Mouse (Mus musculus): ENCODE data around the gene Tmem209. TPM values are rescaled to one million over a fixed set of nuclear protein-coding genes. Genes with fewer than 3 reads are reported as not detected.

The Tmem209 gene
- polyA plus RNA-seq, 1 experiment: 47.0 TPM

DNA sequence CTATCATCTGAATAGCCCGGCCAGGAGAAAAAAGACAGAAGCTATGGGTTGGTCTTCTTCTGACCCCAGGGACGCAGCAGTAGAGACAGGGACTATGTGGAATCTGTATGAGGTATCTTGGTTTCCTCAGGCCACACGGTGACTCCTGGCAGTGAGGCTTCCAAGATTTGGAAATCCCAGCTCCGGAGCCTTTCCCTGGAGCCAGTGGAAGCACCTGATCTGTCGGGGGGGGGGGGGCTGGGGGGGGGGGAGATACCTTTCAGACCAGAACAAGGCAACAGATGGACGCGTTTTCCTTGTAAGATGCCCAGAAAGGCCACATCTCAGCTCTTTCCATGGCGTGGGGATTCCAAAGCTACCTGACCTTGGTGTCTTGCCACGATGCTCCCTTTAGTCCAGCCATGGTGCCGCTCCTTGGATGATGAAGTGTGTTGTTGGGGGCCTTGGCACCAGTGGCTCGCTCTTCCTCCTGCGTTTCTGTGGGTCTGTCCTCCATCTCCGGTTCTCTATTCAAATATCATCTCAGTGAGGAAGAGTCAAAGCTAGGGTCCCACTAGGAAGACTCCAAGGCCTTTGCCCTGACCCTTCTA, 47.7 kb downstream of the Tmem209 start:
- no peak for DNase-seq (ENCODE audit: low read depth)

DNA sequence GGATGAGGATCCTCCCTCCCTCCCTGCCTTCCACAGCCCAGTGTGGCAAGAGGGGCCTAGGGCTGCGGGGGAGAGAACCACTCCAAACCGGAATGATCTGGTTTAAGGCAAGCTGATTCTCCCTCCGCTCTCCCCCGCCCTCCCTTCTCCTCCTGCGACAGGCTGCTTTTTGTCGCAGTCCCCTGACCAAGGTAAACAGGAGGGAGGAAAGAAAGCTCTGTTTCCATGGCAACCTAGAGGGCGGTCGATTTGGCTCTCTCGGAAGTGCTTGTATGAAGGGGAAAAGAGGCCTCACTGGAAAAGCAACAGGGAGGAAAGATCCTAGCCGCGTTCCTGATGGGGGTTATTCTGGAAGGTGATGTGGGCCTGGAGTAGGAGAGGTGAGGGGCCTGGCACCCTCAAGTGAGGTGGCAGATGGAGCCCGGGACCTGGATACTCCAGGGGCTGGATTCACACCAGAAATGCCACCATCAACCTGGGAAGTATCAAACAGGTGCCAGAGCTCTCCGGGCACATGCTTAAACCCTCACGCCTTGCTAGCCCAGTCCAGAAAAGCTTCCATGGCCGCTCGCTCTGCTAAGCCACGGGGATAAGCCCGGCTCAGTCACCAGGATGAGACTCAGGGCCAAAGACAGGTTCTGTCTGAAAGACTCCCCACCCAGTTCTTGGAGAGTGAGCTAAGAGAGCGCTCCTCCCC, 48.7 kb downstream of the Tmem209 start:
- DNase-seq (ENCODE audit: low read depth): no peak

DNA sequence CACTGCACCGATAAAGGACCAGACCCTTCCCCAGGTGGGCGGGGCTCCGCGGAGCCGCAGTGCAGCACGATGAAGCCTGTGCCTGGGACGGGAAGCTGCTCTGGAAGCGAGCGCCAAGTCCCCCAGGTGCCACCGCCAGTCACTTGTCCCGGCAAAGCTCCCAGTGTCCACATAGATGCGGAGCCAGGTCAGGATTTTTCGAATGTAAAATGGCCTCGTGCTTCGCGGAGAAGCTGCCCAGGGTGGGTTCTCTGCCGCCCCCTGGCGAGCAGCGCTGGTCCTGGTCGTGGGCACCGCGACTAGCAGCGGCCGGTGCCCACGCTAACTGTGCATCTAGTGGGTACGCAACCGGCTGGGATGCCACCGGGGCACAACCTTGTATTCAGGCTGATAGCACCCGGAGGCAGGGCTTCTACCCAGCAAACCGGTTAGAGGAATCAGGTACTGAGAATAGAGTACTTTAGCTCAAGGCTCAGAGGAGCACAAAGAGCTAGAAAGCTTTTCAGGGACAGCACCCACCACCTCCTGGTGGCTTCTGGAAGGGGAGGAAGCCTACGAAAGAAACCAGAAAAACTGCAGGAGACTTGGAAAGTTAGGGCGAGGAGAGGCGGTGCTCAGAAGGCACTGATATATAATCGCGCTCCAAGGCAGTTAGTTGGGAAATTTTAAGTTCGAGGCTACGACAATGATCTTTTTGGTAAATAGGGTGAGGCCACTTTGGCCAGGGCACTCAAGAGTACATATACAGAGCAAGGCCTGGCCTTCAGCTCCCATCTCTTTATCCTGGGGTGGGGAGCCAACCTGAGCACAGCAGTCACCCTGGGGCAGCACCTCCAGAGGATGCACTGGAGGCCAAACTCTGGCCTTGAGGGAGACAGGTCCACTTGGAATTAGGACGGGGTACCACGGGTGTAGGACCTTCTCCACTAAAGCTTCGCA, 49.5 kb downstream of the Tmem209 start:
- DNase-seq (ENCODE audit: low read depth): no peak

DNA sequence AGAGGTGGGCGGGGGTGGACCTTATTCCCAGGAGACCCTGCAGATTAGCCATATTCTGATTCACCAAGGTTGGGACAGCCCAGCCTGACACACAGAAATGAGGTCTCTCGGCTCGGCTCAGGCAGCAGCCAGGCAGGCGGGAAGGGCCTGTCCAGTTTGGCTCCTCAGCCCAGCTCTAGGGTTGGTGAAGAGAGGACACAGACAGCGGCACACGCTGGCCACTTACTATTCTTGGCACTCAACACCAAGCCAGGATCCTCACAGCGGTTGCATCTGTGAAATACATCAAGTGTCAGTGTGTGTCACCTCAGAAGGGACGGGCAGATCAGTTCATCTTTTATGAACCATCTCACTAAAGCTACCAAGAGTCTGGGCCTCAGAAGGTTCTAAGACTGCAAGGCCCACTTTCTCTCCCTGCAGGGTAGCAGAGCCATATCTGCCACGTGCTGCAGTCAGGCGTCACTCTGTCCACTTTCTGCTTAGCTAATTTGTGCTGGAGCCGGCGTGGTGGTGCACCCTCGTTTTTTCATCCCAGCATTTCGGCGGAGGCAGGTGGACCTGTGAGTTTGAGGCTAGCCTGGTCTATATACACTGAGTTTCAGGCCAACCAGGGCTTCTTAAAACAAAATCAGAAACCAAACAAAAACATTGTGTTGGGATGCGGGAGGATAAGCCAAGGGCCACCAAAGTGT, 50.4 kb downstream of the Tmem209 start:
- DNase-seq (ENCODE audit: low read depth): no peak

DNA sequence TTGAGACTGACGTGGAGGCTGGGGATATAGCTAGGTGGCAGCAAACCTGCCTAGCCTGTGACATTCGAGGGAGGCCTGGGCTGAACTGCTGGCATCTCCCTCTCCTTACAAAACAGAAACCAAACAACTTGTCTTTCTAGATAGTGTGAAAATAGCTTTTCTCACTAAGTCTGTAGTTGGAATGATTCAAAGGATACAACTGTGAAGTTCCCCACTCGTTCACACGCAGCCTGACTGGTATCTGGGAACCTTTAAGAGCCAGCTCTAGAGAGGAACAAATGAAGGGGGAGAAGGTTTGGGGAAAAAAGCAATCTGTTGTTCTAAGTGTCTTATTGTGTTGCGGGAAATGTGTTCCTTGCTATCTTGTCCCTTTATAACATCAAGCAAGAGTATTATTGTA, 51.0 kb downstream of the Tmem209 start:
- no peak for DNase-seq (ENCODE audit: low read depth)

DNA sequence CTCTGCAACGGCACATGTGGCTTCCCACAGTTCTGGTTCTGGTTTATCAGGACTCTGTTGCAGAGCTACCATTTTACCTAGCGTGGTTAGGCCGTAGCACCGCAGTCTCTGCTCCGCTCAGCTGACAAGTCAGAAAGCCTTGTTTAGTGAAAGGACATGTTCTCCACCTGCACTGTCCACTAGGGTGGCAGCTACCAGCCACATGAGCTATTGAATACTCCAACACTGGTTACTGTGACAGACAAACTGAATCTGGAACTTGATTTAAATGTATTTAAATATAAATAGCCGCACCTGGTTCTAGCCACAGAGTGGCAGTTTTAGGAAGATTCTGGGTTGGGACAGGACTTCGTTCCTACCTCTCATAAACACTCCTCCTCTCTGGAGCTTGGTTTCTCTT, 52.6 kb downstream of the Tmem209 start:
- DNase-seq (ENCODE audit: low read depth): no peak

DNA sequence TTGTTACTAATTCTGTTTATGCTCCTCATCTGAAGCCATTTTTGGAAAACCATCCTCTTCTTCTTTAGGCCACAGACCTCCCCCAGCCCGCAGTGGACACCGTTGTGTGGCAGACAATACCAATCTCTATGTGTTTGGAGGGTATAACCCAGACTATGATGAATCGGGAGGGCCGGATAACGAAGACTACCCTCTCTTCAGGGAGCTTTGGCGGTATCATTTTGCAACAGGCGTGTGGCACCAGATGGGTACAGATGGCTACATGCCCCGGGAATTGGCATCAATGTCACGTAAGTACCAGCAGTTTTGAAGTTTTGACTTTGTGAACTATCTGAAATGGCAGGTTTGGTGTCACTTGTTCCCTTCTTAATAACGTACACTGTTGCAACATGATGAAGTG, 70.0 kb downstream of the Tmem209 start:
- no peak for DNase-seq (ENCODE audit: low read depth)

DNA sequence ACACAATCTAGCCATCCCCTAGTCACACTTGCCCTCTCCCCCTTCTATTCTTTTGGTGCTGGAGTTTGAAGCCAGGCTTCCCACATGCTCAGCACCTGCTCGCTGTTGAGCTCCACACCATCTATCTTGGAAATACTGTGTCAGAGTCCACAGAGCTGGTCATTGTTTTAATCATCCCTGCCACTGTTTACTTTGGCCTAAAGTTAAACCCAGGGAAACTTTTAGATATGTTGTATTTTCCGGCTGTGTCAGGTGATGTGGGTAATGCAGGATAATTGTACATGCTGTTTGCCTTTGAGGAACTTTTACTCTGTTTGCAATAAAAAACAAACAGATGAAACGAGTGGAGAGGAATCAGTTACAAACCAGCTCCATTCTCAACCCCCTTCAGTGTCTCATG, 72.5 kb downstream of the Tmem209 start:
- DNase-seq (ENCODE audit: low read depth): no peak

DNA sequence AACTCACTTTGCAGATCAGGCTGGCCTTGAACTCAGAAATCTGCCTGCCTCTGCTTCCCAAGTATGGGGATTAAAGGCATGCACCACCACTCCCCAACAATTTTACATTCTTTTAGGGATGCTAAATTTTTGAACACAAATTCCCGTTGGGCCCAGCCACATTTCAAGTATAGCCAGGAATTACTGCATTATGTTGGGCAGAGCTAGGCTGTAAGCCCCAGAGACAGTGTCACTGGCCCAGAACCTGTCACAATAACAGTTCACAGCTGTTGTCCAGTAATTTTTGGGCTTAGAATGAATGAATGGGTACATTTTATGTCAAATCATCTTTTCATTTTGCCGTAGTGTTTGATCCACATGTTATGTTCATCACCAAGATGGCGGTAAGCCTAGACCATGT, 73.1 kb downstream of the Tmem209 start:
- no peak for DNase-seq (ENCODE audit: low read depth)

DNA sequence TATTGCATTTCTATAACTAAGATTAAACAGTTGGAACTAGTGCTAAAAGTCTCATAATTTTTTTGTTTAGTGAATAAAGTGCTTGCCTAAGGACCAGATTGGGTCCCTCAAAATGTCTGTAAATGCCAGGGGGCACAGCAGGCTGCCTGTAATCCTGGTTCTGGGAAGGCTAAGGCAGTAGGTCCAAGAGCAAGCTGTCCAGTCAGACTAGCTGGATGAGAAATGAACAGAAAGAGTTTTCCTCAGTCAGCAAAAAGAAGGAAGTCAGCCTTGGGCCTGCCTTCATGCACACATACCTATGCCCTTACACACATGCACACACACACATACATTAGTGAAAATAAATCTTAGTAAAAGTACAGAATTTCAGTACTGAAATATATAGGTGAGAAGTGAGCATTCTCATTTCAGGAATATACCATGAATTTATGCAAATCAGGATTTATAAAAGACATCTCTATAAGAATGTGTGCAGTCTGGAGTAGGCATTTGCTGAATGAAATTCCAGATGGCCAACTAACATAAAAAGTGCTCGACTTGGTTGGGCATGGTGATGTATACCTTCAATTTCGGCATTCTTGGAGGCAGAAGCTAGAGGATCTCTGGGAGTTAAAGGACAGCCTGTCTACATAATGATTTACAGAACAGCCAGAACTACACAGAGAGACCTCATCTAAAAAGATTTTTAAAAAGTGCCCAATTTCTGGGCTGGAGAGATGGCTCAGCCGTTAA, 77.0 kb downstream of the Tmem209 start:
- no peak for DNase-seq (ENCODE audit: low read depth)

Other genes with a start within 250 kb of the Tmem209 start
- gene Ube2h, start 205.2 kb downstream of the Tmem209 start, polyA plus RNA-seq (2012; rRNA removed): 39.8 and 50.9 TPM in 2 replicates
- gene Zc3hc1, start 118.8 kb downstream of the Tmem209 start, polyA plus RNA-seq (2012; rRNA removed): 12.1 and 12.5 TPM in 2 replicates
- gene Klhdc10, start 107.9 kb downstream of the Tmem209 start, polyA plus RNA-seq (2012; rRNA removed): 28.4 and 34.6 TPM in 2 replicates
- gene Ssmem1, start 66 bp upstream of the Tmem209 start, polyA plus RNA-seq (2012; rRNA removed): 0.09 and 0.27 TPM in 2 replicates
- 0.63 and 1.3 TPM in 2 replicates for gene Cpa2, start 31.8 kb upstream of the Tmem209 start, polyA plus RNA-seq (2012; rRNA removed)
- not detected in 2 replicates for gene Cpa4, start 58.6 kb upstream of the Tmem209 start, polyA plus RNA-seq (2012; rRNA removed)
- 0.20 and 0.41 TPM in 2 replicates for gene Cpa5, start 101.2 kb upstream of the Tmem209 start, polyA plus RNA-seq (2012; rRNA removed)
- gene Cpa1, start 129.4 kb upstream of the Tmem209 start, polyA plus RNA-seq (2012; rRNA removed): 0.22 and 2.3 TPM in 2 replicates
- gene Cep41, start 184.0 kb upstream of the Tmem209 start, polyA plus RNA-seq (2012; rRNA removed): 13.9 and 16.4 TPM in 2 replicates
- 268 and 948 TPM in 2 replicates for gene Mest, start 213.8 kb upstream of the Tmem209 start, polyA plus RNA-seq (2012; rRNA removed)

All from gonadal fat pad, adult 2 months (tissue).